Mouse (Mus musculus) midbrain, embryonic 14.5 days (tissue): Measurements from ENCODE around the gene Tspan5. TPM values are rescaled to one million over a fixed set of nuclear protein-coding genes. Genes with fewer than 3 reads are reported as not detected.

Experiments
- ATAC-seq: fragments of 200-750 bp; cut with Nextera tagmentation; 2 replicates; pipeline ENCODE4 v1.8.0; 2017; ENCODE audit warnings: moderate number of reproducible peaks, moderate library complexity; ENCODE audit not compliant: low FRiP score, low TSS enrichment
- DNase-seq: peaks from one replicate; pipeline ENCODE4 v3.0.0-alpha.2; 2015
- H3K27ac ChIP-seq: fragments of 300-500 bp; sonication (generic); replicated peaks from 2 replicates; pipeline ENCODE4 v1.5.1; 2014; ENCODE audit warnings: mild to moderate bottlenecking, low read depth, low read length, moderate library complexity
- H3K27me3 ChIP-seq: fragments of 300-500 bp; sonication (generic); 2 replicates; pipeline ENCODE4 v1.6.1; 2014; ENCODE audit warnings: low read length, control low read depth, mixed read lengths; ENCODE audit not compliant: control insufficient read depth, insufficient read depth
- H3K36me3 ChIP-seq: fragments of 300-500 bp; sonication (generic); 2 replicates; pipeline ENCODE4 v1.6.1; 2014; ENCODE audit warnings: low read length, control low read depth; ENCODE audit not compliant: control insufficient read depth, insufficient read depth
- H3K4me1 ChIP-seq: fragments of 300-500 bp; sonication (generic); 2 replicates; pipeline ENCODE4 v1.6.1; 2014; ENCODE audit warnings: mild to moderate bottlenecking, antibody characterized with exemption, low read length, control low read depth; ENCODE audit not compliant: control insufficient read depth, insufficient read depth
- H3K4me2 ChIP-seq: fragments of 300-500 bp; sonication (generic); 2 replicates; pipeline ENCODE4 v1.6.1; 2014; ENCODE audit warnings: mild to moderate bottlenecking, low read length, moderate library complexity
- H3K4me3 ChIP-seq: fragments of 300-500 bp; sonication (generic); replicated peaks from 2 replicates; pipeline ENCODE4 v1.5.1; 2014; ENCODE audit warnings: low read depth, low read length
- H3K9ac ChIP-seq: fragments of 300-500 bp; sonication (generic); replicated peaks from 2 replicates; pipeline ENCODE4 v1.6.1; 2014; ENCODE audit warnings: mild to moderate bottlenecking, low read length, moderate library complexity
- H3K9me3 ChIP-seq: fragments of 300-500 bp; sonication (generic); 2 replicates; pipeline ENCODE4 v1.6.1; 2016; ENCODE audit warnings: low read length, control low read depth, mixed read lengths; ENCODE audit not compliant: control insufficient read depth
- WGBS: fragments of 180-500 bp; shearing (Covaris S2); extraction: QIAGEN DNeasy Blood & Tissue Kit; methylation state at CpG from one replicate; pipeline ENCODE4 v1.1.7; 2014; 5-methylcytosine and 5-hydroxymethylcytosine counted together
- polyA plus RNA-seq: library from polyadenylated mRNA; unstranded; fragments of >200 nt; fragmentation: Nextera tagmentation; extraction: Ambion mirVana; gene quantifications from 2 replicates; pipeline ENCODE4 v1.2.1, GENCODE M21; 2014

The Tspan5 gene
- polyA plus RNA-seq, 1 experiment from 2014 or later = 119 TPM

DNA sequence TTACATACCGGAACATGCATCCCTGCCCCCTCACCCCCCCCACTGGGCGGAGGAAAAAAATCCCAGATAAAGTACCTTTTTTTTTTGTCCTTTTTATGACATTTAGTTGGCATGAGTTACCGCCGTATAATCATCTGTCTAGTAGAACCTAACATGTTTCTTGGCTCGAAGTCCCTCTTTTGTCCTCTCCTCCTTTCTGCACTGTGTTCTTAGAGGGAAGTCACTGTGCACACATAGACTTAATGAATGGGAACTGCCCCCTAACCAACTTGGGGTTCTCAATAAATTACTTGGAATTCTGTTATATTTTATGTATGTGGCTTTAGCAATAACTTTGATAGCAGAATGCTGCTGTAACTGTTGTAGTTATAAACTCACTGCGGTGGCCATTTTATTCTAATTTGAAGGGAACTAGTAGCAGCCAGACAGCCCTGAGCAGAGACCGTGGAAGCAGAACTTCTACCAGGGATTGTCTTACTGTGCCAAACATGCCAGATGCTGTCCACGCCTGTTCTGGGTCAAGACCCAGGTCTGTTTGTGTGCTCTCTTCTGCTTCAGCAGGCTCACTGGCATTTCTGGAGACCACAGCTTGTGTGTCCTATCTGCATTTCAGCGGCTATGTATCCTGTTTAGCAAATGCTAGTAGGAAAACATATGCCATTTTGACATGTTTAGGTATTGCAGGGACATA lies 91.0 kb downstream of the Tspan5 start:
- no peaks in the 10 kb centered on the region for H3K36me3 ChIP-seq
- no peaks in the 10 kb centered on the region for H3K9me3 ChIP-seq
- no peak overlapping the region for H3K4me2 ChIP-seq
- H3K4me3 ChIP-seq = no peak overlapping the region
- no peak overlapping the region for H3K27ac ChIP-seq
- no peak overlapping the region for H3K9ac ChIP-seq
- no peaks in the 10 kb centered on the region for H3K4me1 ChIP-seq
- no peak for ATAC-seq
- no peaks in the 10 kb centered on the region for H3K27me3 ChIP-seq
- WGBS = 88% methylated on average over 9 of the region's 9 CpGs
- DNase-seq = no peak

DNA sequence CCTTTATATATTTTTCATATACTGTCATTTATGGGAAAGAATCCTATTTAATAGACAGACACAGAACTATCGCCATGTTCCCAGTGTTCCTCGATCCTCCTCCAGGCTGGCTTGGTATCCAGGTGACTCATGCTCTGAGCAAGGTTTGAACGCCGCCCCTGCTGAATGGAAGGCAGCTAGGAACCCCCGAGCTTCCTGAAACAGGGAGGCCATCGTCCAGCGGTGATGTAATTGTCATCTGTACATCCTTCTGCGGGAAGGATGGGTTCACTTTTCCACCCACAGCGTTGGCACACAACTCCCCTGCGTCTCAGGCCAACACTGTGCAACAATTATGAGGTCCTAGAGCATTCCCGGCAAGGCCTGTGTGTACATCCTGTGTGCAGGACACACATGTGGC lies 92.2 kb downstream of the Tspan5 start:
- H3K9me3 ChIP-seq = no peaks in the 10 kb centered on the region

DNA sequence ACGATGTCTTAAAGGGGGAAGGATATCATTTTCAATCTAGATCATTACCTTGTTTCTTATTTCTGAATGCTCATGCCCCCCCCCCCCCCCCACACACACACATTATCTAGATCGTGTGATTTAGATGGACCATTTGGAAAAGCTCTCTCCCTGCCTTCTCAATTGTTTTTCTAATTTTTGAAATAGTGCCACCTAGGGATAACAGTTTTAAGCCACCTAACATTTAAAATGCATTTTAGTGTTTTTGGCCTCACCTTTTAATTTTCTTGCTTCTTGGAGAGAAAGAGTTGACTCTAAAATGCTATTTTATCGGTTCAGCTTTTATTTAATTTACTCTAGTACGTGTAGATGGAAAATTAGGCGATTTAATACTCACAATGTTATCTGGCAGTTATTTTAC lies 94.9 kb downstream of the Tspan5 start:
- Histone ChIP-seq H3K27me3 (no peaks in the 10 kb centered on the region), H3K9me3 (no peaks in the 10 kb centered on the region), H3K27ac (no peak overlapping the region), H3K4me3 (no peak overlapping the region), H3K4me1 (peaks cover 23% of the 10 kb centered on the region), H3K36me3 (no peaks in the 10 kb centered on the region), H3K4me2 (no peak overlapping the region), H3K9ac (no peak overlapping the region)
- DNase-seq (no peak), ATAC-seq (no peak)
- WGBS = 79% methylated on average over 5 of the region's 5 CpGs

More for the DNA sequence above, 92.2 kb downstream of the Tspan5 start:
- no peaks in the 10 kb centered on the region for H3K36me3 ChIP-seq
- no peak overlapping the region for H3K27ac ChIP-seq
- DNase-seq (no peak), ATAC-seq (no peak)
- no peak overlapping the region for H3K4me3 ChIP-seq
- H3K4me2 ChIP-seq = no peak overlapping the region
- H3K27me3 ChIP-seq = no peaks in the 10 kb centered on the region
- H3K4me1 ChIP-seq = peaks cover under 1% of the 10 kb centered on the region; the same call in 1 of the 2 replicates
- H3K9ac ChIP-seq = no peak overlapping the region
- 94% methylated on average over 11 of the region's 11 CpGs for WGBS

- Histone ChIP-seq H3K36me3 (no peaks in the 10 kb centered on the region), H3K4me2 (no peak overlapping the region), H3K9me3 (no peaks in the 10 kb centered on the region), H3K9ac (no peak overlapping the region), H3K4me3 (no peak overlapping the region), H3K27ac (no peak overlapping the region), H3K4me1 (peaks cover 23% of the 10 kb centered on the region), H3K27me3 (no peaks in the 10 kb centered on the region)
- no peak for DNase-seq
- 87% methylated on average over 6 of the region's 6 CpGs for WGBS
- no peak for ATAC-seq
Measured at GRCm38 (mm10) chr3:138837651-138838050, 95.7 kb downstream of the Tspan5 start.

- Histone ChIP-seq H3K9ac (no peak overlapping the region), H3K9me3 (no peaks in the 10 kb centered on the region), H3K4me1 (peaks cover 23% of the 10 kb centered on the region), H3K36me3 (no peaks in the 10 kb centered on the region), H3K27me3 (no peaks in the 10 kb centered on the region), H3K4me2 (no peak overlapping the region), H3K27ac (no peak overlapping the region), H3K4me3 (no peak overlapping the region)
- no peak for ATAC-seq
- DNase-seq = no peak
- WGBS = 87% methylated on average over 6 of the region's 6 CpGs
Measured at GRCm38 (mm10) chr3:138839656-138840055, 97.7 kb downstream of the Tspan5 start.

DNA sequence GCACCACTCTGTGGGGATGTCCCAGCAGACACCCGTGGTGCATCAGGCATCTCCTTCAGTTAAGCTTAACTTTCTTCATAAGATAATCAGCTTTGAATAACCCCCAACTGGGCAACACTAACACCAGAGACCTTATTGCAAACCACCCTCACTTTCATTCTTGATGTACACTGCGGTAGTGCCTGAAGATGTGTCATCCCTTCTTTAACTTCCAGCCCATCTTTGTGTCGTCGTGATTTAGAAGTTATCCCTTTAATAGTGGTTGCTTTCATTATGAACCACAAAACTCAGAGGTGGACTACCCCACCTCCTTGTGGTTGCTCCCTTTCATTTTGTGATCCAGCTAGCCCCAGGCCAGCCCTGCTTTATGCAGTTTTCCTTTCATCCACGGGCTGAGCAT lies 99.3 kb downstream of the Tspan5 start:
- Histone ChIP-seq H3K27ac (no peak overlapping the region), H3K4me2 (no peak overlapping the region), H3K4me3 (no peak overlapping the region), H3K9ac (no peak overlapping the region), H3K4me1 (peaks cover 23% of the 10 kb centered on the region), H3K36me3 (no peaks in the 10 kb centered on the region), H3K9me3 (no peaks in the 10 kb centered on the region), H3K27me3 (no peaks in the 10 kb centered on the region)
- WGBS = 37% methylated on average over 5 of the region's 5 CpGs
- peak; percentile 47; the same call in 1 of the 2 replicates for ATAC-seq
- DNase-seq = no peak

DNA sequence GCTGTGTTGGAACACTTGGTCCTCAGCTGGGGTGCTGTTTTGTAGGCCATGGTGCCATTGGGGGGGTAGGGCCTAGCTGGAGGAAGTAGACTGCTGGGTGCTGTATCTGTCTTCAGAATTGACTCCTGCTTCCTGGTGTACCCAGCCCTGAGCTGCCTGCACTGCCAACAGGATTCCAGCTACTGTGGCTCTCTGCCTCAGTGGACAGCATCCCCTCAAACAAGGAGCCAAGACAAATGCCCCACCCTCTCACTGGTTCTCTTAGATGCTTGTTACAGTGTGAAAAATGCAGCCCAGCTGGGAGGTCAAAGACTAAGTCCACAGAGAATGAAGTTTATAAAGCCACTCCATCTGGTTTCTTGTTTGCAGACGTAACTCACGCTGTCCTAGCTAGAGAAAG lies 101.2 kb downstream of the Tspan5 start:
- Histone ChIP-seq H3K4me2 (no peak overlapping the region), H3K36me3 (no peaks in the 10 kb centered on the region), H3K9me3 (no peaks in the 10 kb centered on the region), H3K27me3 (no peaks in the 10 kb centered on the region), H3K4me1 (peaks cover 23% of the 10 kb centered on the region), H3K9ac (no peak overlapping the region), H3K4me3 (no peak overlapping the region), H3K27ac (no peak overlapping the region)
- DNase-seq (no peak), ATAC-seq (no peak)
- 82% methylated on average over 2 of the region's 2 CpGs for WGBS

DNA sequence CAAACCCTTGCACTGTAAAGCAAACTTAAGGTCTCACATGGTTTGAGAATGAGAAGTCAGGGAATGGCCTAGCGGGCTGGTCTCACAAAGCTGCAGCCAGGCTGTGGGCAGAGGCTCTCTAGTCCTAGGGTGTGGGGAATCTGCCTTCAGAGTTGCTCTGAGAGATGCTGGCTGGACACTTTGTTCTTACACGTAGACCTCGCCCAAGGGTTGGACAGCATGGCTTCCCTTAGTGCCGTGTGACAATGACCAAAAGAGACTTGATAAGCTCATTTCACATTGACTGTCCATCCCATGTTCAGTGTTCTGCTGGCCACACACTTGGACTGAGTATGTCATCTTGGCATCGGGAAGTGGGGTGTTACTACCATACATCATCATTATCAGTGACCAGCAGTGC lies 101.6 kb downstream of the Tspan5 start:
- H3K9ac ChIP-seq = no peak overlapping the region
- no peak for ATAC-seq
- 99% methylated on average over 5 of the region's 5 CpGs for WGBS
- H3K4me1 ChIP-seq = peaks cover 23% of the 10 kb centered on the region
- no peak overlapping the region for H3K4me2 ChIP-seq
- H3K27me3 ChIP-seq = no peaks in the 10 kb centered on the region
- H3K27ac ChIP-seq = no peak overlapping the region
- no peak overlapping the region for H3K4me3 ChIP-seq
- DNase-seq = no peak
- no peaks in the 10 kb centered on the region for H3K9me3 ChIP-seq
- no peaks in the 10 kb centered on the region for H3K36me3 ChIP-seq

DNA sequence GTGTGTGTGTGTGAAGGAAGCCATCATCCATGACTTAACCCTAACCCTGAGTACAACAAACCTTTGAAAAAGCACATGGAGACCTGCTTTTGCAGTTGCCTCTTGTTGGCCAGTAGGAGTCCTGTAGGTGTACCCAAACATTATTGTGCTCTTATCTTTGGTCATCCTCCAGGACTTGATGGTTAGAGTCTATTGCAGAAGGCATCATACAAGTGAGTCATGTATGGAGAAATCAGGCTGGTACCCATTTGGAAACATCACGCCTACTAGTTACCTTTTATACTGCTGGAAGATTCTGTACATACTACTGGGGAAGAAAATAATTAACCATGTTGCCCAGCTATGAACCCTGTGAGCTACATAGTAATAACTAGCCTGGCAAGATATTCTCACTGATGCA lies 103.8 kb downstream of the Tspan5 start:
- no peak overlapping the region for H3K4me3 ChIP-seq
- H3K9me3 ChIP-seq = no peaks in the 10 kb centered on the region
- no peaks in the 10 kb centered on the region for H3K27me3 ChIP-seq
- WGBS = 96% methylated on average over 1 of the region's 1 CpGs
- H3K36me3 ChIP-seq = no peaks in the 10 kb centered on the region
- DNase-seq (no peak), ATAC-seq (no peak)
- no peak overlapping the region for H3K4me2 ChIP-seq
- peaks cover 19% of the 10 kb centered on the region for H3K4me1 ChIP-seq
- no peak overlapping the region for H3K9ac ChIP-seq
- no peak overlapping the region for H3K27ac ChIP-seq
